In genomic region chr14:82313491-82313890, GRCm38 (mm10) we compare ENCODE assay signal across 15 mouse cellular contexts.
DNase-seq lines count a peak whose midpoint lies in the region; ATAC-seq and TF ChIP-seq lines count a peak whose summit lies in the region.
"Had no signal": no experiment of that assay in that cellular context is flagged by ENCODE, and none has a peak within 500 bp of the region (broad histone marks: within the 10 kb centered on the region; RNA-seq: fewer than 3 reads in every experiment).

No protein-coding gene starts in this region.

- intact Hi-C loops in left cerebral cortex, postnatal 25 days (cut with DNase I) = no loop called here

- TF ChIP-seq CTCF in lung, embryonic 14.5 days (IDR thresholded peaks at IDR 0.05; ENCODE audit: low read depth) = no peak
- no peak for TF ChIP-seq CTCF in lung, adult 2 months (IDR thresholded peaks at IDR 0.05; ENCODE audit: insufficient read depth, low read length)

- no peak for TF ChIP-seq POLR2A in lung, adult 2 months (IDR thresholded peaks at IDR 0.05; ENCODE audit: borderline replicate concordance, extremely low read depth, low read depth, low read length)

- H3K4me1 ChIP-seq in lung, embryonic 14.5 days (ENCODE audit: insufficient read depth) = no peaks in the 10 kb centered on the region
- H3K4me1 ChIP-seq in lung, adult 2 months (ENCODE audit: control insufficient read depth, insufficient read depth, low read length) = no peaks in the 10 kb centered on the region
- H3K4me1 ChIP-seq: embryonic facial prominence, embryonic 13.5 days; forebrain, embryonic 10.5 days; midbrain, embryonic 13.5 days had no signal

- ATAC-seq in lung, embryonic 14.5 days (ENCODE audit: insufficient read depth) = peak; percentile 98
- no peak for ATAC-seq in granulocyte monocyte progenitor cell, adult 5-6 weeks (replicated peaks; ENCODE audit: poor library complexity, severe bottlenecking)
- ATAC-seq: CD4-positive, CD25-positive, alpha-beta regulatory T cell, adult 4 months; midbrain, embryonic 13.5 days had no signal

- no peak overlapping the region for H3K4me2 ChIP-seq in lung, embryonic 14.5 days
- H3K4me2 ChIP-seq: embryonic facial prominence, embryonic 13.5 days; midbrain, embryonic 13.5 days had no signal

- no peaks in the 10 kb centered on the region for H3K27me3 ChIP-seq in lung, embryonic 14.5 days (ENCODE audit: insufficient read depth, low read length)
- H3K27me3 ChIP-seq: embryonic facial prominence, embryonic 13.5 days; midbrain, embryonic 13.5 days had no signal

- 33% methylated on average over 2 of the region's 2 CpGs for WGBS in lung, embryonic 14.5 days
- WGBS in lung, adult 2 months = 49% methylated on average over 2 of the region's 2 CpGs

- H3K4me3 ChIP-seq in lung, embryonic 14.5 days (ENCODE audit: low read depth, low read length) = no peak overlapping the region
- no peak overlapping the region for H3K4me3 ChIP-seq in lung, adult 2 months (replicated peaks; ENCODE audit: extremely low read depth, low read depth, low read length)
- H3K4me3 ChIP-seq: embryonic facial prominence, embryonic 13.5 days; forebrain, embryonic 10.5 days; midbrain, embryonic 13.5 days had no signal

- no peaks in the 10 kb centered on the region for H3K36me3 ChIP-seq in lung, embryonic 14.5 days (ENCODE audit: insufficient read depth)
- H3K36me3 ChIP-seq: embryonic facial prominence, embryonic 13.5 days; forebrain, embryonic 10.5 days; midbrain, embryonic 13.5 days had no signal

- peak; percentile 8 to 41 for DNase-seq in heart, adult 9 months (ENCODE audit: low spot score in 2 of 2)
- no peak for DNase-seq in heart, postnatal 4 days
- DNase-seq in lung, embryonic 14.5 days = peak; percentile 81
- DNase-seq in lung, adult 2 months = no peak
- peak; percentile 46 for DNase-seq in layer of hippocampus, adult 9-10 months (ENCODE audit: low spot score)
- DNase-seq in lung, postnatal 10 days = peak; percentile 18
- DNase-seq in left cerebral cortex, postnatal 25 days (ENCODE audit: low spot score in 2 of 2) = no peak
- DNase-seq: adrenal gland, adult 8-10 months; kidney, adult 9 months; thymus, postnatal 36 days had no signal

- H3K9me3 ChIP-seq in lung, embryonic 14.5 days (ENCODE audit: low read depth, low read length) = no peaks in the 10 kb centered on the region
- H3K9me3 ChIP-seq: embryonic facial prominence, embryonic 13.5 days; forebrain, embryonic 10.5 days; midbrain, embryonic 13.5 days had no signal

- H3K27ac ChIP-seq in lung, embryonic 14.5 days (ENCODE audit: low read depth) = no peak overlapping the region
- H3K27ac ChIP-seq: embryonic facial prominence, embryonic 13.5 days; forebrain, embryonic 10.5 days; midbrain, embryonic 13.5 days had no signal

- H3K9ac ChIP-seq in lung, embryonic 14.5 days = no peak overlapping the region
- H3K9ac ChIP-seq: embryonic facial prominence, embryonic 13.5 days; midbrain, embryonic 13.5 days had no signal

Comparison
In these comparisons a context has a peak if more than half of its experiments do, and no peak if none do; other contexts are left out.
1. DNase-seq: peak in heart, adult 9 months (2 of 2), lung, embryonic 14.5 days (single experiment), layer of hippocampus, adult 9-10 months (single experiment) and lung, postnatal 10 days (single experiment); none in heart, postnatal 4 days (single experiment), lung, adult 2 months (single experiment) and left cerebral cortex, postnatal 25 days (0 of 2).